Mouse (Mus musculus) heart, embryonic 11.5 days (tissue): Measurements from ENCODE around the gene 1700001K19Rik. TPM values are rescaled to one million over a fixed set of nuclear protein-coding genes. Genes with fewer than 3 reads are reported as not detected.
"Not testable (repeated sequence)": the region's sequence is repeated elsewhere in the genome, so short reads cannot be mapped to it uniquely, and the experiment has no call there.

ENCODE experiments used
- ATAC-seq: fragments of 200-750 bp; cut with Nextera tagmentation; replicated peaks from 2 replicates; pipeline ENCODE4 v1.8.0; 2017; ENCODE audit warnings: moderate library complexity; ENCODE audit not compliant: insufficient number of reproducible peaks, low FRiP score, low TSS enrichment
- H3K27ac ChIP-seq: fragments of 300-500 bp; sonication (generic); 2 replicates; pipeline ENCODE4 v1.5.1; 2014; ENCODE audit warnings: mild to moderate bottlenecking, low read depth, low read length
- H3K27me3 ChIP-seq: fragments of 300-500 bp; sonication (generic); 2 replicates; pipeline ENCODE4 v1.6.1; 2014; ENCODE audit warnings: mild to moderate bottlenecking, low read length, mixed read lengths; ENCODE audit not compliant: control insufficient read depth, insufficient read depth
- H3K36me3 ChIP-seq: fragments of 300-500 bp; sonication (generic); 2 replicates; pipeline ENCODE4 v1.6.1; 2014; ENCODE audit warnings: mild to moderate bottlenecking, low read length, moderate library complexity, mixed read lengths; ENCODE audit not compliant: control insufficient read depth, insufficient read depth
- H3K4me1 ChIP-seq: fragments of 300-500 bp; sonication (generic); 2 replicates; pipeline ENCODE4 v1.6.1; 2014; ENCODE audit warnings: low read length; ENCODE audit not compliant: control insufficient read depth, insufficient read depth
- H3K4me2 ChIP-seq: fragments of 300-500 bp; sonication (generic); 2 replicates; pipeline ENCODE4 v1.6.1; 2014; ENCODE audit warnings: mild to moderate bottlenecking, moderate library complexity
- H3K4me3 ChIP-seq: fragments of 300-500 bp; sonication (generic); 2 replicates; pipeline ENCODE4 v1.5.1; 2014; ENCODE audit warnings: low read depth, low read length
- H3K9ac ChIP-seq: fragments of 300-500 bp; sonication (generic); 2 replicates; pipeline ENCODE4 v1.6.1; 2014; ENCODE audit warnings: mild to moderate bottlenecking, low read depth, low read length, moderate library complexity
- H3K9me3 ChIP-seq: fragments of 300-500 bp; sonication (generic); replicated peaks from 2 replicates; pipeline ENCODE4 v1.6.1; 2016; ENCODE audit warnings: low read length; ENCODE audit not compliant: control insufficient read depth
- WGBS: fragments of 180-500 bp; shearing (Covaris S2); extraction: QIAGEN DNeasy Blood & Tissue Kit; methylation state at CpG from one replicate; pipeline ENCODE4 v1.1.7; 2014; ENCODE audit not compliant: insufficient replicate concordance; 5-methylcytosine and 5-hydroxymethylcytosine counted together
- polyA plus RNA-seq: library from polyadenylated mRNA; unstranded; fragments of >200 nt; fragmentation: Nextera tagmentation; extraction: Ambion mirVana; gene quantifications from 2 replicates; pipeline ENCODE4 v1.2.1, GENCODE M21; 2014

1700001K19Rik gene
- polyA plus RNA-seq, 1 experiment from 2014 or later: 0.23 TPM

GRCm38 (mm10) chr12:110688921-110689320 lies 6.5 kb upstream of the 1700001K19Rik start:
- ATAC-seq, H3K27ac ChIP-seq, H3K9me3 ChIP-seq, H3K4me2 ChIP-seq, H3K9ac ChIP-seq, H3K4me3 ChIP-seq, H3K27me3 ChIP-seq, H3K4me1 ChIP-seq: not testable (repeated sequence)
- 88% methylated on average over 3 of the region's 3 CpGs for WGBS
- peaks cover 36% of the 10 kb centered on the region for H3K36me3 ChIP-seq

- Histone ChIP-seq H3K36me3 (peaks cover 36% of the 10 kb centered on the region), H3K4me3 (no peak overlapping the region), H3K4me2 (peak overlapping the region; percentile 19; the same call in 1 of the 2 replicates), H3K27ac (peak overlapping the region; percentile 77), H3K9ac (no peak overlapping the region), H3K9me3 (no peaks in the 10 kb centered on the region), H3K27me3 (no peaks in the 10 kb centered on the region), H3K4me1 (peaks cover 9% of the 10 kb centered on the region; the same call in 1 of the 2 replicates)
- 0 out of 2 replicates have a peak, but pooled peaks have one; percentile 42 for ATAC-seq
- WGBS: 56% methylated on average over 12 of the region's 12 CpGs
Observed at GRCm38 (mm10) chr12:110687894-110688734, 5.7 kb upstream of the 1700001K19Rik start.

GRCm38 (mm10) chr12:110683580-110683979 lies 1.2 kb upstream of the 1700001K19Rik start:
- Histone ChIP-seq H3K9ac (no peak overlapping the region), H3K27ac (no peak overlapping the region), H3K4me3 (no peak overlapping the region), H3K9me3 (no peaks in the 10 kb centered on the region), H3K4me1 (peaks cover 12% of the 10 kb centered on the region), H3K36me3 (peaks cover 9% of the 10 kb centered on the region), H3K27me3 (no peaks in the 10 kb centered on the region), H3K4me2 (no peak overlapping the region)
- no peak for ATAC-seq
- no CpG with 5 or more reads among the region's 1 CpGs for WGBS

GRCm38 (mm10) chr12:110681878-110682277 lies 541 bp downstream of the 1700001K19Rik start:
- 70% methylated on average over 3 of the region's 3 CpGs for WGBS

GRCm38 (mm10) chr12:110681191-110681590 lies 1.2 kb downstream of the 1700001K19Rik start:
- H3K9me3 ChIP-seq: no peaks in the 10 kb centered on the region
- no peak overlapping the region for H3K9ac ChIP-seq
- no peaks in the 10 kb centered on the region for H3K36me3 ChIP-seq
- ATAC-seq: no peak
- H3K4me1 ChIP-seq: peaks cover 3% of the 10 kb centered on the region
- no peaks in the 10 kb centered on the region for H3K27me3 ChIP-seq
- no peak overlapping the region for H3K27ac ChIP-seq
- no peak overlapping the region for H3K4me3 ChIP-seq
- WGBS: 29% methylated on average over 7 of the region's 7 CpGs
- H3K4me2 ChIP-seq: no peak overlapping the region

More at GRCm38 (mm10) chr12:110681878-110682277, 541 bp downstream of the 1700001K19Rik start:
- Histone ChIP-seq H3K9ac (no peak overlapping the region), H3K27me3 (no peaks in the 10 kb centered on the region), H3K9me3 (no peaks in the 10 kb centered on the region), H3K4me2 (no peak overlapping the region), H3K36me3 (peaks cover 4% of the 10 kb centered on the region; the same call in 1 of the 2 replicates), H3K27ac (no peak overlapping the region), H3K4me1 (peaks cover 3% of the 10 kb centered on the region), H3K4me3 (no peak overlapping the region)
- no peak for ATAC-seq

- no peak overlapping the region for H3K27ac ChIP-seq
- ATAC-seq: no peak
- H3K27me3 ChIP-seq: no peaks in the 10 kb centered on the region
- no peaks in the 10 kb centered on the region for H3K9me3 ChIP-seq
- no peak overlapping the region for H3K9ac ChIP-seq
- no peak overlapping the region for H3K4me2 ChIP-seq
- 47% methylated on average over 5 of the region's 5 CpGs for WGBS
- no peaks in the 10 kb centered on the region for H3K4me1 ChIP-seq
- H3K36me3 ChIP-seq: no peaks in the 10 kb centered on the region; the same call in 1 of the 2 replicates
- no peak overlapping the region for H3K4me3 ChIP-seq
Observed at GRCm38 (mm10) chr12:110674243-110674642, 8.2 kb downstream of the 1700001K19Rik start.

- Histone ChIP-seq H3K9me3 (no peaks in the 10 kb centered on the region), H3K9ac (no peak overlapping the region), H3K36me3 (peaks cover 52% of the 10 kb centered on the region), H3K4me1 (no peaks in the 10 kb centered on the region), H3K27me3 (no peaks in the 10 kb centered on the region), H3K4me2 (no peak overlapping the region), H3K4me3 (no peak overlapping the region), H3K27ac (no peak overlapping the region)
- ATAC-seq: no peak
- WGBS: 84% methylated on average over 13 of the region's 13 CpGs
Observed at GRCm38 (mm10) chr12:110667466-110668077, 14.8 kb downstream of the 1700001K19Rik start.

- Histone ChIP-seq H3K9me3 (no peaks in the 10 kb centered on the region), H3K4me1 (no peaks in the 10 kb centered on the region), H3K27me3 (no peaks in the 10 kb centered on the region), H3K4me2 (no peak overlapping the region), H3K36me3 (peaks cover 80% of the 10 kb centered on the region), H3K4me3 (no peak overlapping the region), H3K27ac (no peak overlapping the region), H3K9ac (no peak overlapping the region)
- 95% methylated on average over 14 of the region's 14 CpGs for WGBS
- ATAC-seq: no peak
Observed at GRCm38 (mm10) chr12:110661746-110662145, 20.7 kb downstream of the 1700001K19Rik start.
